Mouse (Mus musculus): ENCODE results near the gene Lpgat1.

DNA sequence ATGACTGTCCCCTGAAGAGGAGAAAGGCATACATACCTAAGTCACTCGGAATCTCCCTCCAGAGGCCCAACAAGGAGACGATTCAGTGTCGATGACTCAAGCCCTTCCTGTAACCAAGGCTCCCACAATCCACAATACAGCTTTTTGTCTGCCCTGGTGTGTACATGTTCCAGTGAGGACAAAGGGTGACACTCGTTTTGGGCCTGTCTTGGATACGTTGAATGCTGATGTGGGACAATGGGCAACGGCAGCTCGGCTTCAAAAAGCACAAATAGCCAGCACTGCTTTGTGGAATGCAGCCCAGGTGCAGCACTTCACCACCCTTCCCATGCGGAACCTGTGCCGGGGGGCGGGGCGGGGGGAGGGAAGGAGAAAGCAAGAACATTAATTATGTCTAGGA is 67.5 kb downstream of the Lpgat1 start:
- TF ChIP-seq CTCF (conservative IDR thresholded peaks at IDR 0.05; ENCODE audit: low read length) (no peak), POU5F1 (IDR thresholded peaks at IDR 0.05; ENCODE audit: borderline replicate concordance, low read length) (no peak)
